Mouse (Mus musculus) brain, embryonic 18.5 days (tissue): ENCODE results near the gene Irak2.

Source experiments
- DNase-seq: peaks from one replicate; pipeline ENCODE4 v3.0.0-alpha.2; 2012; ENCODE audit warnings: low read depth, low spot score

The Irak2 gene

DNA sequence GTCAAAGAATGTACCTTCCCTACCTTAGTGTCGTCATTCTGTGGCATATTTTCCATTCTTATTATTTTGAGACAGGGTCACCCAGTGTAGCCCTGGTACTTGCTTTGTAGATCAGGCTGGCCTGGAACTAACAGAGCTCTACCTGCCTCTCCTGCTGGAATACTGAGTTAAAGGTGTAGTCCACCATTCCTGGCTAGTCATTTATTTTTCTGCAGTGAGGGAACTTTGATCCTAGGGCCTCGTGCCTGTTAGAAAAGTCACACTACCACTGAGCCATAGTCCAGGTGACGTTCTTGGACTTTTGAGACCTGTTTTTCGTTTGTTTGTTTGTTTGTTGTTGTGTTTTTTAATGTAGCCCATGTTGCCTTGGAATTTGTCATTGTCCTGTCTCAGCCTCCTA, 934 bp downstream of the Irak2 start:
- DNase-seq: no peak

DNA sequence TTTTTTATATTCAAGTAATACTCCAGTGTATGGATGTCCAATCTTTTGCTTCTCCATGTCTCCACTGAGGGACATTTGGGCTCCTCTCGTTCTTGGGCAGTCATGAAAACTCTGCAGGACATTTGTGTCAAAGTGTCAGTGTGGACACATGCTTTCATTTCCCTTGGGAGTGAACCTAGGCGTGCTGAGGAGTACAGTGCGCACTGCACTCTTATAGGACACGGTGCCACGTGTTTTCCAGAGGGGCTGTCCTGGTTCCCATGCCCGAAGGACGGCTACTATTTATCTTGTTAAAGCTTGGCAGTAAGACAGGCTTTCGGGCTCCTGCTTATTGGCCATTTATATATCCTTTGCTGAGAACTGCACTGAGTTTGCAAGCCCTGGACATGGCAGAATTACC, 4.3 kb downstream of the Irak2 start:
- no peak for DNase-seq

DNA sequence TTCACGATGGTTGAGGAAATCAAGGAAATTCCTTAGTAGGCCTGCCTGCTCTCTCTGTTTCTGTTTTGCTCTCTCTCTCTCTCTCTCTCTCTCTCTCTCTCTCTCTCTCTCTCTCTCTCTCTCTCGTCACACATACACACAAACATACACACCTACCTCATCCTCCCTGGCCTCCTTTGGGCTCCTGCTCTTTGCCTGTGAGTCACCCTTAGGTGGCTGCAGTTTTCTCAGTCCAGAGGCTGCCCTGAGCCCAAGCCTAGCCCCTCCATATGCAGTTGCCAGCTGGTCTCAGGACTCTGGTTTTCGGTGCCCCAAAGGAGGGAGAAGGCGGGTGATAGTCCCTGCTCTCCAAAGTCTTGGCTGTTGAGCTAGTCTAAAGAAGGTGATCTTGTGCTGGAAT, 4.8 kb downstream of the Irak2 start:
- DNase-seq: no peak

DNA sequence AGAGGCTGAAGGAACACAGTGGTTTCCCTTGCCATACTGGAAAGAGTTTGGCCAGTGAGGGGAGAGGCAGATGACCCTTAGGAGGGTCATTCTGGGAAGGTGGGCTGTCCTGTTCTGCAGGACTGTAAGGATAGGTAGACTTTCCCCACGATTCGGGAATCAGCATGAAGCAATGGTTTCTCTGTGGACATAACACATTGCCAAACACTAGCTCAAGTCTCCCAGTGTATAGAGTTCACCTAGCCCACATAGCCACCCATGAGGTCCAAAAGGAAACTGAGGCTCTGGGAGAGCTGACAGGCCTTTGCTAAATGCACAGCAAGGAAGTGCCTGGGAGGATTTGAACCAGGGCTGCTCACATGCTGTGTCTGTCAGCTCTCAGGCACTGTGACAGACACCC, 5.7 kb downstream of the Irak2 start:
- DNase-seq: no peak

DNA sequence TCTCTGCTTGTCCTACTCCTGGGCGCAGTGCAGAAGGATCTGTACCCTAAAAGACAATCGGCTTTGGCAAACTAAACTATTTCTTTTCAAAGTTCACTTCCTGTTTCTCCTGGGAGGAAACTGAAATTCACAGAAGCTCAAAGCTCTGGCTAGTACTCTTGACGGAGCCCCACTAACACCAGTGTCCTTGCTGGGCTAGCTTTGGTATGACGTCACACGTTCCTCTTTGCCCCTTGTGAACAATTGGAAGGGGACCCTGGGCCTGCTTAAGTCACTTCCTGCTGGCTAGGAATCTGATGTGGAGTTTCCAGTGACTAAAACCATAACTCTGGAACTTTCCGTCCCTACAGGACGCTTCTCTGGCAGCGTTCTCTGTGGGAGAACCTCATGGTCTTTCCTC, 6.5 kb downstream of the Irak2 start:
- DNase-seq: no peak

DNA sequence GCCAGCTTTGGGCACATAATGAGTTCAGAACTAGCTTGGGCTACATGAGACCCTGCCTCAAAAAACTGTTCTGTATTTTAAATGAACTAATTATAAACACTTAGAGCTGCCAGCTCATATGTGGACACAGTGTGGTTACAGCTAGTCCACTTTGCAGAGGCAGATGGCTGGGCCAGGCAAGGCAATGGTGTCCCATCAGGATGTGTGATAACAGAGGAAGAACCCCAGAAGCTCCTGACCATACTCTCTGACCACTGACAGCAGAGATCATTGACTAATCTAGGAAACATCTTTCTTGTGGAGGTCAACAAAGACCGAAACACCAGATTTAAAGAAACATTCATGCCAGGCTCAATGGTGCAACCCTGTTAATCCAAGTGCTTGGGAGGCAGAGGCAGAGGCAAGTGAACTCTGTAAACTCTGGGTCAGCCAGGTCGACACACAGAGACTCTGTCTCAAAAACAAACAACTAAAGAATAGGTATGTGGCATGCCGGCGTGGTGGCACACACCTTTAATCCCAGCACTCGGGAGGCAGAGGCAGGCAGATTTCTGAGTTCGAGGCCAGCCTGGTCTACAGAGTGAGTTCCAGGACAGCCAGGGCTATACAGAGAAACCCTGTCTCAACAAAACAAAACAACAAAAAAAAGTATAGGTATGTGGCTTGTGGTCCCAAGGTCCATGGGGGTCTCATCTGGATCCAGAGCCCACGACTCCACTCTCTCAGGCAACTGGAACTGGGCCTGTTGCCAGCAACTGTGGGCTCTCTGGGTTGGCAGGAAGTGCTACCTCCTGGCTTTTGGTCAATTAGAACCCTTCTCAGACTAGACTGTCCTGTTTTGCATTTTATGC, 11.3 kb downstream of the Irak2 start:
- no peak for DNase-seq

DNA sequence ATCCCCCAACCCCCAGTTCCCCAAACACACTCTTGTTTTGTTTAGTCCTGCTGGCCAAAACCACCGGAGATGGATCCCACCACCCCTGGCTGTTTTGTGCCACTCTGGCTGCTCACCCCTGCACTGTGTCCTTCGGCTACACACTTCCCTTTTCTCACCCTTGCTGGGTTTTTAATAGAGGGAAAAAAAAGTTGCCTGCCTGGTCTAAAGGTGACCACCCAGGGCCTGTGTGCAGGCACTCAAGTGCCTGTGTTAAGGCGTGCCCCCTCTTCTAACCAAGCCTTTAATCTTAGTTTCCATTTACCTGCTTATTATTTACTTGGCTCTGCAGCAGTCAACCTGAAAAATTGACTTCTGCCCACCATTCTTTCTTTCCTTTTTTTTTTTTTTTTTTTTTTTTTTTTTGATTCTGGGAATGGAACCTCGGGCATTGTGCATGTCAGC, 12.0 kb downstream of the Irak2 start:
- DNase-seq: no peak

DNA sequence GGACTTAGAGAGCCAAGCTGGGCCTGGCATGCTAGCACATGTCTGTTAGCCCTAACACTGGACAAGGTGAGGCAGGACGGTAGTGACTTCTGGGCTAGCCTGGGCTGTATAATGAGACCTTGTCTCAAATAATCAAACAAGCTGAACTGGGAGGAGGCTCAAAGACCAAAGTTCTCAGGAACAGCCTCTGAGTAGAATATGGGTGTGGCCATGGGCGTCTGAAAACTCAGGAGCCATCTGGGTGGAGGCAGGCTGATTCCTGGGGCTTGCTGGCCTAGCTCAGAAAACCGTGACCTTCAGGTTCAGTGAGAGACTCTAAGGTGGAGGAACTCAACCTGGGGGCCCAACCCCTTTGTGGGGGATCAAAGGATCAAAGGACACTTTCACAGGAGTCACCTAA, 13.4 kb downstream of the Irak2 start:
- DNase-seq: no peak

DNA sequence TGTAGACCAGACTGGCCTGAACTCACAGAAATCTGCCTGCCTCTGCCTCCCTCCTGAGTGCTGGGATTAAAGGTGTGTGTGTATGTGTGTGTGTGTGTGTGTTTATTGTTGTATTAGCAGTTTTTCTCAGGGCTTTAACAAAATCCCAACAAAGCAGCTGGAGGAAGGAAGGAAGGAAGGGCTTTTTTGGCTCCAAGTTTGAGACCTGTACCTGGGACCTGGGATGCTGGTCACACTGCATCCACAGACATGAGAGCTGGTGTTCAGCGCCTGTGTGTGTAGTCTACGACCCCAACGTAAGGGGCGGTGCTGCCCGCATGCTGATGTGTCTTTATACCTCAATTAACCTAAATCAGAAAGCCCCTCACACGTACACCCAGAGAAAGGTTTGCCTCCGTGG, 15.3 kb downstream of the Irak2 start:
- no peak for DNase-seq

DNA sequence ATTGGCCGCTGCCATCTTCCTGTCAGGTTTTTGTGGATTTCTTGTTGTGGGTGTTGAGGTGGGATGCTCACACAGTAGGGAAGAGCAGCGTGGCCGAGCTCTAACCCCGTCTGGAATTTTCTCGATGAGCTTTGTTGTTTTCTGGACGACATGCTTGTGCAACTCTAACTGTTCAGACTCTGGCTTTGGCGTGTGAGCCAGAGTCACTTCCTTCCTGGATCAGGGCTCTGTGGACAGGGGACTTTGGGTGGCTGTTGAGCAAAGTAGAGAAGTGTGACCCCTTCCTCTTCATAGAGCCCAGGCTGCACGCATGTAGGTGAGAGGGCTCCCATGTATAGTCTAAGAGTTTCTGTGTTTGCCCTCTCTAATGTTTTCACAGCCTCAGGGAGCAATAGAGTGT, 15.8 kb downstream of the Irak2 start:
- no peak for DNase-seq

DNA sequence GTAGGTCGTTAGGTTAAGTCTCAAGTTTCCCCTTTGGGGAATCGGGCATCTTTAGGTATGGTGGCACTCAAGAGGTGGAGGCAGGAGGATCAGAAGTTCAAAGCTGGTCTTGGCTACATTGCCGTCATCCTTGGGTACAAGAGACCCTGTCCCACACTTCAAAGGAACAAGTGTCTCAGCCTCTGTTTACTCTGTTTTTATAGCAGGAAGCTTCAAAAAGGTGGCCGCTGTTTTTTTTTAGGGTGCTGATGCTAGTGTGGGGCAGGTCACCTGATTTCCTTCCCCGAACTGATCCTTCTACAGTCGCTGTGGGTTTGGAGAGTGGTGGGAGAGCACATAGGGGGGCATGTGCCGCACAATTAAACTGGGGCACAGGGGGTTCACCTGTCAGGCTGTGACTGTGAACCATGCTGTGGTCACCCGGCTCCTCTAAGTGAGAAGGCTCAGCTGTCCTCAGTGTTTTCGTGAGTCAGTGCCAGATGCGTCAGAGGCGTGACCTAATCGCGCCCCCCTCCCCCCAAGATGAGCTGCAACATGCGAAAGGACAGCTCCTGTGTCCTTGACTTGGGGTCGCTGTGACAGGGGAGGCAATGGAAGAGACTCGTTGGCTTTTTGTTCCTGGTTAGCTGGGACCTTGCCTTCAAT, 16.6 kb downstream of the Irak2 start:
- DNase-seq: no peak

DNA sequence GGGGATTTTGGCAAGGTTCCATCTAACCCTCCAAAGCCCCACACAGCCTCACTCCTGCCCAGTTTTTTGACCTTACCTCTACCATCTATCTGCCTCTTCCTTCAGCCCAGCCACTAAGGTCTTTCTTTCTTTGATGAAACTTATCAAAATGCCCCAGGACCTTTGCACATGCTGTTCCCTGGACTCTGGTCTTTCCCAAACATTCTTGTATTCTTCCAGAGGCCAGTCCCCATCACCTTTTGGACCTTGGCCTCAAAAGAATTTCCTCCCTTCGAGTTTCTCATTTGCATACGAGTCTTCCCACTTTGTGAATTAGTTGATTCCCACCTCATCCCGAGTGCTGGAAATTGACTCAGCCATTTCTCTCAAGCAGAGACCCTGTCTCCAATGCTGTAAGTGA, 17.2 kb downstream of the Irak2 start:
- no peak for DNase-seq

DNA sequence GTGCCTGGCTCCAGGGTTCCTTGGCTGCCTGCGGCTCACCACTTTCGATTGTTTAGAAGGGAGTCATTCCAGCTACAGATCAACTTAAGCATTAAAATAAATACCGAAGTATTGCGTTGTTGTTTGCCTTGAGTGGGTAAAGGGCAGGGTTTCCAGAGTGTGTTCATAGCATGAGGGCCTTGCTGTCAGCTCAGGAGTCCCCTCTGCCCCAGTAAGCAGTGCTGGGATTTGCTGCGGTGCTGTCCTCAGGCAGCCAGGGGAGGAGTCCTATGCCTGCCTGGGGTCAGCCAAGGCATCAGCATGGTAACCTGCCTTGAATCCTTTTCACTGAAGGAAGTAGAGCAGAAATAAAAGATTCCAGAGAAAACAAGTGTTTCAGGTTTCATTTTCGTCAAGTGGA, 18.6 kb downstream of the Irak2 start:
- DNase-seq: no peak

DNA sequence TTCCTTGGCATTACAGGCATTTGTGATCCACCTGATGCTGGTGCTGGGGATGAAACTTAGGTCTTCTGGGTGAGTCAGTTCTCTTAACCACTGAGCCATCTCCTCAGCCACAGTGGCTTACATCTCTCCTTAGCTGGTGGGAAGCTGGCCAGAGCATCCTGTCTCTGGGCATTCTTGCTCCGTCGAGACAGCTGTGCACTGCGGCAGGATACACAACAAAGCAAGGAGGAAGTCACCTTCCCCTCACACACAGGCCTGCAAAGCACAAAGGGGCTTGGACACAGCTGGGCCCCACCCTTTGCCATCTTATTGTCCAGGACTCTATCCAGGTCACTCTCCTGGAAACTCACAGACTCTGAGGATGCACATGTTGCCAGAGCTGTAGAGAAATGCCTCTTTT, 20.0 kb downstream of the Irak2 start:
- no peak for DNase-seq

DNA sequence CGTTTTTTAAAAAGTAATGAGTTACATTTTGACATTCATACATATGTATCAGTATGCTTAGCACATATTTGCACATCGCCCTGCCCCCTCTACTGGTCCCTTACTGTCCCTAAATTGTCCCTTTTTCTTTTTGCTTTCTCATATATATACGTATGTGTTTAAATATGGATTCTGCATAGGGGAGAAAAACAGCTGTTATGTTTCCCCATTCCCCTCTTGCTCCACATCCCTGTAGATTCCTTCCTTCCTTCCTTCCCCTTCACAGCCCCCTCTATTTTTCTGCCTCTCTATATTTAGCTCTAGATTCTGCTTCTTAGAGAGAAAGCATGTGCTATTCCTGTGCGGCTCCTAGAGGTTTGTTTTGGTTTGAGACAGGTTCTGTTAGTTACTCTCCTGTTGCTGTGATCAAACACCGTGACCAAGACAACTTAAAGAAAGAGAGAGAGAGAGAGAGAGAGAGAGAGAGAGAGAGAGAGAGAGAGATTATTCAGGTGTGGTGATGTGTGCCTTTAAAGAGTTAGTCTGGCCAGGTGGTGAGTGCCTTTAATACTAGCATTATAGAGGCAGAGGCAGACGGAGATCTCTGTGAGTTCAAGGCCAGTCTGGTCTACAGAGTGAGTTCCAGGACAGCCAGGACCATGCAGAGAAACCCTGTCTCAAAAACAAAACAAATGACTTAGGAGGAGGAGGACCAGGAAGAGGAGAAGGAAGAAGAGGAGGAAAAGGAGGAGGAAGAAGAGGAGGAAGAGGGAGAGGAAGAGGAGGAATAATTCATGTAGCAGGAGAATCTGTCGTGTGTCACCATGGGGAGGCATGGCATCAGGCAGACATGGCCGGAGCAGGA, 21.6 kb downstream of the Irak2 start:
- DNase-seq: no peak

DNA sequence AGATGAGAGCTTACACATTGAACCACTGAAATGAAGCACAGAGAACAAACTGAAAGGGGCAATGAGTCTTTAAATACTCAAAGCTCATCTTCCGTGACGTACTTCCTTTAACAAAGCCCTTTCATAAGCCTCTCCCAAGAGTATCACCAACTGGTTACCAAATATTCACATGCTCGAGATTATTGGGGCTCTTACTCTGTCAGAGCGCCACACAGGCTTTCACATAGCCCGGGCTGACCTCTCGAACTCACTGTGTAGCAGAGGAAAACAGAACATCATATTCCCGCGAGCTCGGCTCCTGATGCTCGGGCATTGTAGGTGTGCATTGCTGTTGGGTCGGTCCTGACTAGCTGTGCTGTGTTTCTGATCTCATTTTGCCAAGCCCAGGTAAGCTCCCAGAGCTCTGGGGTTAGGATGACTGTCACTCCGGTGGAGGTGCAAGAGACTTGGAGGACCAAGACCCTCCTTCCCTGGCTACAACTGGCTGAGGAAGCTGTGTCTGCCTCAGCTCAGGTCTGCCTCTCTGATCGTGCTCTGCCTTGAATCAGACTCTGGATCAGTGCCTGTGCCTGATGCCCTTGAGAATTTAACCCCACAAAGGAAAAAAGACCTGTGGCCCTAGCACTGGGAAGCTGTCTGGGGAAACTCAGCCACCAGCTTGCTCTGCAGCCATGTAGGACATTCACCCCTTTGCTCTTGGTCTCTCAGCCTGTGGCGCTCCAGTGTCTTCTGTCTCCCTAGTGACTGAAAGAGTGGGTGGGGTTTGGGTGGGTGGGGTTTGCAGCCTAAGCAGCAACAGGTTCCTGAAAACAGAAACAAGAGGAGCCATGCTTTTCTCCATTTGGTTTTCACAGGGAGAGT, 22.5 kb downstream of the Irak2 start:
- no peak for DNase-seq

DNA sequence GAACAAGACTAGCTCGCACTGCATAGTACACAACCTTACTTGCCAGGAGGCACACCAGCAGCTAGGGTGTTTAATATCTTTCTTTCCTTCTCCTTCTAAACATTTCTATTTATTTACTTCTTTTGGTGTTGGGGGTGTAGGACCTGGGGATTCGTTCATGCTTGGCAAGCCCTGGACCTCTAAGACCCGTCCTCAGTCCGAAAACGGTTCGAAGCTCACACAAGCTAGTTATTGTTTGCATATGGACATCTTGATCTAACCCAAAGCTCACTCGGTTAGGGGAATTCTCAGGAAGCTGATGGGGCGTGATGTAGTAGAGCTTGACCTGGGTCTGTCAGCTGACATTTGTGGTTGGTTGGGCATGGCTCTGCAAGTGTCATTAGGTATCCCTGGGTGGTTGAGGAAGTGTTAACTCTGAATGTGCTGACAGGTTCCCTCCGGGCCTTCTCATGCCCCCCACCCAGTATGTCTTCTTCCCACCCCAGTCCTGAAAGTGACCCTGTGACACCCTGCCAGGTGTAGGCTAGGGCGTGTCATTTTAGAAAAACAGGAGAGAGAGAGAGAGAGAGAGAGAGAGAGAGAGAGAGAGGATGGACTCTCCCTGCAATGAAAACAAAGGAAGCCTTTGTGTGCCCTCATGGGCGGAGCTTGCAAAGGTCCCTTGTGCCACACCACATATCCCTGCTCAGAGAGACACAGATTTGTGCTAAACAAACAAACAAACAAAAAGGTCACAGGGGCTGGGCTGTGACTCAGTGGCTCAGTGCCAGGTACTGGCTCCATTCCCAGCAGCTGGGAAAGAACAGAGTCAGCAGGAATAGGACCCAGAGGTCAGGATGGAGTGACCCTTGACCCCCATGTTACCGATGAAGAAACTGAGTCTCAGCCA, 23.3 kb downstream of the Irak2 start:
- no peak for DNase-seq

DNA sequence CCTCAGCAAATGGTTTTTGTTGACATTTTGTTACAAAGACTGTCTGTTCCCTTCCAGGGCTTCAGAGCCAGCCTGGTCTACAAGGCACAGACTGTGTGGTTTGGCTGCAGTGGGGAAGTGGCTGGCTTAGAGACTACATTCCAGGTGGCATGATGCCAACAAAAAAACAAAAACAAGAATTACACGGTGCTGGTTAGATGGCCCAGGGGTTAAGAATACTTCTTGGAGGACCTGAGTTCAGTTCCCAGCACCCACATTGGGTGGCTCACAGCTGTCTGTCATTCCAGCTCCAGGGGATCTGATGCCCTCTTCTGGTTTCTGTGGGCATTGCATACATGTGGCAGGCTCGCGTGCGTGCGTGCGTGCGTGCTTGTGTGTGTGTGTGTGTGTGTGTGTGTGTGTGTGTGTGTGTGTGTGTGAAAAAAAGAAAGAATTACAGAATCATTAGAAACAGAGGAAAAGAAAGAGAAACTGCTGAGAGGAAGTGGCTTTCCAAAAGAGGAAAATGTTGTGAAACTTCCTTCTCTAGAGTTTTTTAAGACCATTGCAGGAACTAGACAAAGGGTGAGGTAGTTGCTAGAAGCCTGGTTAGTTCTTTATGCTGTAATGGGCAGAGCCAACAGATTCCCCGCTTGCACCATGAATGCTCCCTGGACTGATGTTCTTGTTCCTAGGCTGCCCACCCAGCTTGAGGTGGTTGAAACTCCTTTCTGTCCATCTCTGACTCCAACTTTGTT, 24.9 kb downstream of the Irak2 start:
- no peak for DNase-seq

DNA sequence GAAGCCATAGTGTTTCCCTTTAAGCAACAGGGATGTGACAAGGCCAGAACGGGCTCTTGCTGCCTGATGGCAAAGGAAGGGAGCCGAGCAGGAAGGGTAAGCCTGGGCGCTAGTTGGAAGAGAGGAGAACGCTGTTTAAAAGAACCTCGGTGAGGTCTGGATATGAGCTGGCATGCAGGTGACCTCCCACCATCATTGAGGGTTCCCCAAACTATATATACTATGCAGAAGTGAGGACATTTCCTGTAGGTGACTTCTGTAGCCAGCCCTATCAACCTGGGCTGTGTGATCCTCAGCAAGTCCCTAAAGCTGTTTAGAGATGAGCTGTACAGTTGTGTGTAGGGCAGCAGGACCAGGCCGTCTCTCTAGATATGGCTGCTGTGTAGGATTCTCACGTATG, 26.0 kb downstream of the Irak2 start:
- DNase-seq: no peak

DNA sequence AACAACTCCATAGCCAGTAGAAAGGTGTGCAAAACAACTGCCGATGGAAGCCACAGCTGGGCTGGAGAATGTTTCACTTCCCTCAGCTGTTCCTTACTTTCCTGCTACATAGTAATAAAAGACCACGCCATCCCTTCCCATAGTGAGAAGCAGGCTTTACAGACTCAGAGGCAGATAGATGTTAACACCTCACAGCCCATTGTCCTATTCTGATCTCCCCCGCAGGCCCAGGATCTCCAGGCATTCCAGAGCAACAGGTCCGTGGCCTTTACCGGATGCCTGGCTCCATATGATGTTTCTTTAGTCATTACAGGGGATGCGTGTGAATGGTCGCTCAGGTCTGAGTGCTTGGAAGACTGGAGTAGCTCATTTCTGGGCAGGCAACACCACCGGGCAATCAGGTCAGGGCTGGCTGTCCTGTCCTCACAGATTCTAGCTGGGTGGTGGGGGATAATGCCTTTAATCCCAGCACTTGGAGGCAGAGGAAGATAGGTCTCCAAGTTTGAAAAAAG, 29.4 kb downstream of the Irak2 start:
- no peak for DNase-seq
